Mouse (Mus musculus): ENCODE measurements around the gene Adam8. TPM values are rescaled to one million over a fixed set of nuclear protein-coding genes. Genes with fewer than 3 reads are reported as not detected.

Adam8 gene
- total RNA-seq, 2 experiments from 2014 or later, result 1.5 to 1.9 TPM

GRCm38 (mm10) chr7:139949893-139950282 is 42.5 kb downstream of the Adam8 start:
- DNase-seq (ENCODE audit: low spot score in 2 of 2), result no peak

- DNase-seq (ENCODE audit: low spot score in 2 of 2), result no peak
Measured at GRCm38 (mm10) chr7:139946032-139946431, 46.3 kb downstream of the Adam8 start.

- DNase-seq (ENCODE audit: low spot score in 2 of 2), result no peak
Measured at GRCm38 (mm10) chr7:139945516-139945915, 46.8 kb downstream of the Adam8 start.

GRCm38 (mm10) chr7:139944291-139945240 is 47.8 kb downstream of the Adam8 start:
- DNase-seq (ENCODE audit: low spot score in 2 of 2), result no peak

- no peak for DNase-seq (ENCODE audit: low spot score in 2 of 2)
Measured at GRCm38 (mm10) chr7:139943674-139944281, 48.6 kb downstream of the Adam8 start, which contains the start of gene Utf1. TSS of gene Utf1 (plus strand) at chr7:139943789.

GRCm38 (mm10) chr7:139940476-139941209 is 51.7 kb downstream of the Adam8 start:
- no peak for DNase-seq (ENCODE audit: low spot score in 2 of 2)

- no peak for DNase-seq (ENCODE audit: low spot score in 2 of 2)
Measured at GRCm38 (mm10) chr7:139937810-139938209, 54.6 kb downstream of the Adam8 start.

- no peak for DNase-seq (ENCODE audit: low spot score in 2 of 2)
Measured at GRCm38 (mm10) chr7:139937138-139937537, 55.2 kb downstream of the Adam8 start.

- no peak for DNase-seq (ENCODE audit: low spot score in 2 of 2)
Measured at GRCm38 (mm10) chr7:139936705-139937104, 55.7 kb downstream of the Adam8 start.

- no peak for DNase-seq (ENCODE audit: low spot score in 2 of 2)
Measured at GRCm38 (mm10) chr7:139930732-139931131, 61.6 kb downstream of the Adam8 start.

Small RNA genes within 50 kb of the gene (microRNA-seq; reads per million reads assigned to microRNA genes)
- 1.1 to 1.8 reads per million in 2 experiments for gene Mir202
- gene Mir7062, result 0.68 to 1.4 reads per million in 2 experiments
- 0 reads per million in 2 experiments for gene mmu-mir-7686

Other genes starting within 250 kb of the Adam8 start
- 10 to 100 TPM; 43.6 to 61.8 TPM for gene Adgra1, start 158.4 kb downstream of the Adam8 start, total RNA-seq (2021)
- 10 to 100 TPM; 78.2 to 96.6 TPM for gene Kndc1, start 97.9 kb downstream of the Adam8 start, total RNA-seq (2021)
- not detected for gene Utf1, start 48.8 kb downstream of the Adam8 start, total RNA-seq (2021)
- under 1 TPM; 0.39 to 0.83 TPM for gene 6430531B16Rik, start 13.8 kb downstream of the Adam8 start, total RNA-seq (2021)
- gene Zfp511, start 43.8 kb upstream of the Adam8 start, total RNA-seq (2021), result 10 to 100 TPM; 21.9 to 25.7 TPM
- 10 to 100 TPM; 34.9 to 39.3 TPM for gene Tubgcp2, start 44.1 kb upstream of the Adam8 start, total RNA-seq (2021)
- gene Msx3, start 56.5 kb upstream of the Adam8 start, total RNA-seq (2021), result under 1 TPM; 0.37 to 0.64 TPM
- gene Caly, start 90.0 kb upstream of the Adam8 start, total RNA-seq (2021), result 100 to 1,000 TPM; 203 to 219 TPM
- not detected for gene Prap1, start 100.8 kb upstream of the Adam8 start, total RNA-seq (2021)
- 10 to 100 TPM; 37.6 to 37.8 TPM for gene Fuom, start 109.9 kb upstream of the Adam8 start, total RNA-seq (2021)
- 1 to 10 TPM; 3.8 to 6.1 TPM for gene Paox, start 123.2 kb upstream of the Adam8 start, total RNA-seq (2021)
- 10 to 100 TPM; 52.6 to 56.0 TPM for gene Echs1, start 123.9 kb upstream of the Adam8 start, total RNA-seq (2021)
- gene Mtg1, start 145.0 kb upstream of the Adam8 start, total RNA-seq (2021), result 10 to 100 TPM; 21.8 to 23.6 TPM
- 100 to 1,000 TPM; 192 to 199 TPM for gene Sprn, start 162.3 kb upstream of the Adam8 start, total RNA-seq (2021)
- not detected for gene Olfr522, start 172.2 kb upstream of the Adam8 start, total RNA-seq (2021)
- under 1 TPM; 0.12 to 0.24 TPM for gene Olfr523, start 180.7 kb upstream of the Adam8 start, total RNA-seq (2021)
- not detected for gene Olfr524, start 213.4 kb upstream of the Adam8 start, total RNA-seq (2021)
- gene Cd163l1, start 225.7 kb upstream of the Adam8 start, total RNA-seq (2021), result under 1 TPM; 0.85 to 0.98 TPM